Mouse (Mus musculus) MEL-GATA-1-ER (cell line): Measurements from ENCODE around the gene Atox1.
A peak's percentile ranks its signal among the peaks of the same experiment; 100 is the strongest.

Experiments used
- DNase-seq: peaks from one replicate; pipeline ENCODE4 v3.0.0-alpha.2; 2012; ENCODE audit warnings: low read depth; ENCODE audit errors: extremely low read depth

The Atox1 gene

DNA sequence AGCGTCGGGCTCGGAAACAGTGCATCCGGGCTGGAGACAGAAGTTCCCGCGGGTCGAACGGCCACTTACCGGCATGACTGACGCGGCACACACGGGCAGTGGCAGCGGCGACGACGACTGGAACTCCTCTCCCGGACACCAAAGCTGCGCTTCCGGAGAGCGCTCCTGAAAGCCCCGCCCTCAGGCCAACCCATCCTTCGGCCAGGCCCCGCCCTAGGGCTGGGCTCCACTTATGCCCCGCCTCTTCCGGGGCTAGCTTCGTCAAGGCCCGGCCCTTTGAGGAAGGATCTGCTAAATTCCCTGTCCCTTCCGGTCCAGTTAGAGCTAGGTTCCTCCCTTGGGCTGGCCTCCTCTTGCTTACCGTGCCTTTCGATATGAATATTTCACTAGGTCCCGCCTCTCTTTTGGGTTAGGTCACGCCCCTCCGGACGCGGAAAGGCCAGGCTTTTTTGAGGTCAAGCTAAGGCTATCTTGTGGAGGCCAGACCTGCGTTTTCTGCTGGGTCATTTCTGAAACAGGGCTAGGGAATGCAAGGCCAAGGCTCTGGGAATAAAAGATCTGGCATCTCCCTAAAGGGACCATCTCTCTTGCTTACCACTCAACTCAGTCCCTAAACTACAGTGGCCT is at the start of gene Atox1:
Gene Atox1 (minus strand): TSS at position 221 of the 627 bp plus-strand sequence.
- peak; percentile 93 for DNase-seq

DNA sequence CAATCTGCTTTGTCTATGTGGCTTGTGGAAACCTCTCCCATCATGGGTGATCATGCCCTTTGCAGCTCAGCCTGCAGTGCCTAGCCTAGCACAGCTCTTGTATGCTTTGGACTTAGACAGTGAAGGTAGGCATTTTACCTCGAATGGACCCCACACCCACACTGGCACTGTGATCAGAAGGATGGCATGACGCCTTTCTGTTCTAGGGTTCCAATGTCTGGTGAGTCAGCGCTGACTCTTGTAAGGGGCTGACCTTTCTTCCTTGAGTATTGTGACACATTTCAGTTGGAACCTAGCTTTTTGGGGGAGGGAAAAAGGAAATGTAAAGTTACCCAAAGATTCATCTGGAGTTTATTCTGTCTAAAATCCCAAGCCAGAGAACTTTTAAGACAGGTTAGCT is 44.4 kb upstream of the Atox1 start:
- DNase-seq: no peak

DNA sequence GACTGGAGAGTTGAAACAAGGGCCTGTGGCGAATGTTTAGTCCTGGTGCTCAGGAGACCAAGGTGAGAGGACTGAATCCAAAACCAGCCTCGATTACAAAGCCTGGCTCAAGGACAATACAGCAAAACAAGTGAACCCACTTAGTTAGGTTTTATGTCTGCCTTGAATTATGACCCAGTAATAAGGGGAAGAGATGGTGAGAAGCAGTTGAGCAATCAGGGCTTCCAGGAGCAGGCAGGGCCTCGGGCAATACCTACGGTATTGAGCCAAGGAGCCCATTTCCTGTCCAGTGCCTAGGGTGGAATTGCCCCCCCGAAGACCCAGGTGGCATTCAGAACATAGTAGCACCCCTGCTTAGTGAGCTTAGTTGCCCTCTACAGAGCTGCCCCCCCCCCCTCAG is 41.8 kb upstream of the Atox1 start:
- no peak for DNase-seq

- no peak for DNase-seq
These were observed 41.0 kb upstream of the Atox1 start for GRCm38 (mm10) chr11:55501955-55502531.

GRCm38 (mm10) chr11:55497885-55498284 is 36.8 kb upstream of the Atox1 start:
- DNase-seq: peak; percentile 41

DNA sequence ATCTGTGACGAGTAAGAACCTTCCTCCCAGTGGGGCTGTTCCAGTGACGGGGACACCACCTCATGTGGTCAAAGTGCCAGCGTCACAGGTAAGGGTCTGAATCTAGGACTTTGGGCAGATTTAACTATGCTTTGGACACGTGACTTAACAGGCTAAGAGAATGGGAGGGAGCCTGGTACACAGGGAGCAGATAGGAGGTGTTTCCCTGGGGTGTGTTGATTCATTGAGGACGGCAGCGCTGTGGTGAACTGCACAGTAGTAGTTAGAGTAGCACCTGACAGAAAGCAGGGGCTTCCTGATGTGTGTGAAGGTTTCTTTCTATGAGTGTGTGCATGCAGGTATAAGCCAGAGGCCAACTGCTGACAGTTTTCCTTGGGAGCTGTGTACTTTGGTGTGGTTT is 35.1 kb upstream of the Atox1 start:
- no peak for DNase-seq

DNA sequence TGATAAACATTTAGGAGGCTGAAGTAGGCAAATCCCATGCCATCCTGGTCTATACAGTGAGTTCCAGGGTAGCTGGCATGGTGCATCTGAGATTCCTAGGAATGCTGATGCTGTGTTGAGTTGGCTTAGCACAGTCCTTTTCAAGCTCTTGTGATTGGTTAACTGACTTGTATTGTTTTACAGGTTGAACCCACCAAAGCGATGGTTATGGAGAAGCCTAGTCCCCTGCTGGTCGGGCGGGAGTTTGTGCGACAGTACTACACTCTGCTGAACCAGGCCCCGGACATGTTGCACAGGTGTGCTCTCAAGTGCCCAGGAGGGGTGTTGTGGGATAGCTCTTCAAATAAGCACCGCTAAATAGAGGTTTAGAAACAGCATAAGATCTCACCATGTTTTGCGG is 24.4 kb upstream of the Atox1 start:
- no peak for DNase-seq

GRCm38 (mm10) chr11:55473219-55473618 is 12.2 kb upstream of the Atox1 start:
- DNase-seq: no peak

DNA sequence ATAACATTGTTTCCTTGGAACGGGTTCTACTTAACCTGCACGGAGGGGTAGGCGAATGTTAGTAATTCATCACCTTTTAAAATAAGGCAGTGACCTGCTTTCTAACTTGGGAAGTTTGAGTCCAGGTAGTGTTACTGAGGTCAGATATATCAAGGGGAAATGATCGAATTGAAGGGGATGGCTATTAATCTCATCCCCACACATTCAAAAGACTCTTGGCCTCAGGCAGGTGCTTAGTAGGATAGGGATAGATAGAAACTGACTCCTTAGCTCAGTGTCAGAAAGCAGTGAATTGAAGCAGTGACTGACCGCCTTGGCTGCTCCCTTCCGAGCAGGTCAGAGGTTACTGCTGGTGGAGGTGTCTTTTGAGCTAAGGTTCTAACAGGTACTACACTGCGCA is 10.4 kb upstream of the Atox1 start:
- DNase-seq: no peak

GRCm38 (mm10) chr11:55470761-55471160 is 9.7 kb upstream of the Atox1 start:
- DNase-seq: no peak

- no peak for DNase-seq
These were observed 9.1 kb upstream of the Atox1 start for GRCm38 (mm10) chr11:55469923-55470691.

- DNase-seq: peak; percentile 100
These were observed 8.2 kb upstream of the Atox1 start, which contains the start of gene G3bp1 for GRCm38 (mm10) chr11:55469048-55469843. Gene G3bp1, plus strand, starts transcription at chr11:55469685.

GRCm38 (mm10) chr11:55468611-55469047 is 7.6 kb upstream of the Atox1 start:
- no peak for DNase-seq

- DNase-seq: no peak
These were observed 7.0 kb upstream of the Atox1 start for GRCm38 (mm10) chr11:55468012-55468411.

DNA sequence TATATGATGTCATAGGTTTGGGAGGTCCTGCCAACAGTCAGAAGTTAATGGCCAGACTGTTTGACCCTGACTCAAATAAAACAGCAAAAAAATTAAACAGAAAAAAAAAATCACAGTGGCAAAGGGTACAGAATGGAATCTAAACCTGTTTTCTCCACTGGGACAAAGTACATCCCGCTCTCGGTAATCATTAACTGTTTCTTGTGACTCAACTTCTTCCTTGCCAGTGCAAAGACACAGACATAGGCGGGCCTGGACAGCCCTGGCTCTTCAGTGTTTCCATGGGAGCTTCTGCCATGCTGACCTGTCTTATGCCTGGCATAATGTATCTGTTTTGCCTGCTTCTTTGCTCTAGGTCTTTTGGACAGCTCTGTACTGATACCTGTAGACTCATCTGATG is 4.1 kb upstream of the Atox1 start:
- DNase-seq: no peak

DNA sequence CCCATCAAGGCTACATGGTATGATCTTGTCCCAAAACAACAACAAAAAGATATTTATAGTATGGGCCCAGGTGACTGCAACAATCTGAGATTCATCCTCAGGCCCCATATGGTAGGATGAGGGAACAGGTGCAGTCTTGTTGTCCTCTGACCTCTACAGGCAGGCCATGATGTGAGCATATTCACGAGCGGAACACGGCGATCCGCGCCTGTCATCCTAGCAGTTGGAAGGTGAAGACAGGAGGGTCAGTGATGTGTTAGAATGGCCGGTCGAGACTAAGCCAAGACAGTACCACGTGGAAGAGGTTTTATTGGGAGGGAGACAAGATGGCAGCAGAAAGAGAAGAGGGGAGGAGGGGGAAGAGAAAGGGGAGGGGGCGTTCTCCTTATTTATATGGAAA is 3.7 kb upstream of the Atox1 start:
- DNase-seq: no peak

DNA sequence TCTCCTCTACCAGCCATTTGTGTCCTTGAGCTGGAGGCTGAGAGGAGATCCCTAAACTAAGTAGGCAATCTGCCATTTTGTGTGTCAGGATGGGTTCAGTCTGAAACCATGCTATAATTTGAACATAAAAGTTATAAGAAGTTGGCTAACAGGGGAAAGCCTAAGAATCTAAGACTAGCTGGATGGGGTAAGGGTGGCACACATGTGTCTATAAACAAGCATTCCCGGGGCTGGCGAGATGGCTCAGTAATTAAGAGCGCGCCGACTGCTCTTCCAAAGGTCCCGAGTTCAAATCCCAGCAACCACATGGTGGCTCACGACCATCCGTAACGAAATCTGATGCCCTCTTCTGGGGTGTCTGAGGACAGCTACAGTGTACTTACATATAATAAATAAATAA is 1.1 kb upstream of the Atox1 start:
- no peak for DNase-seq

DNA sequence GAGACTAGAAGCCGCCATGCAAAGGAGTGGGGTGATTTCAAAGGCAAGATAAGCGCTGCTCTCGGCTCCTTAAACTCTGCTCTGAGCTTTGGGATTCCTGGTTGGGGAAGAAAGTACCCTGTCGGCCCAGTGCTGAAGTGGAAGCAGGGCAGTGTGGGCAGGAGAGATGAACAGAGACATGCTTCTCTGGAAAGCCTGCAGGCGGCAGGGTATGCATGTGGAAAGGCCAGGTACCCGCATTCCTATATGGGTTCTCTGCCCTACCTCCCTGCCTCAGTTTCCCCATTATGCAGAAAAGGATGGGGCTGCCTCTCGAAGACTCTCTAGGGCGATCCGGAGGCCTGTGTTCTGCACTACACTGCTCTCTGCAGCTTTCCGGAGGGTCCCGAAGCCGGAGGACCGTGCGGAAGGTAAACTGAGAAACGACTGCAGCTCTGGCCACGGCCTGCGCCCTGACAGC is 450 bp downstream of the Atox1 start:
- DNase-seq: no peak

DNA sequence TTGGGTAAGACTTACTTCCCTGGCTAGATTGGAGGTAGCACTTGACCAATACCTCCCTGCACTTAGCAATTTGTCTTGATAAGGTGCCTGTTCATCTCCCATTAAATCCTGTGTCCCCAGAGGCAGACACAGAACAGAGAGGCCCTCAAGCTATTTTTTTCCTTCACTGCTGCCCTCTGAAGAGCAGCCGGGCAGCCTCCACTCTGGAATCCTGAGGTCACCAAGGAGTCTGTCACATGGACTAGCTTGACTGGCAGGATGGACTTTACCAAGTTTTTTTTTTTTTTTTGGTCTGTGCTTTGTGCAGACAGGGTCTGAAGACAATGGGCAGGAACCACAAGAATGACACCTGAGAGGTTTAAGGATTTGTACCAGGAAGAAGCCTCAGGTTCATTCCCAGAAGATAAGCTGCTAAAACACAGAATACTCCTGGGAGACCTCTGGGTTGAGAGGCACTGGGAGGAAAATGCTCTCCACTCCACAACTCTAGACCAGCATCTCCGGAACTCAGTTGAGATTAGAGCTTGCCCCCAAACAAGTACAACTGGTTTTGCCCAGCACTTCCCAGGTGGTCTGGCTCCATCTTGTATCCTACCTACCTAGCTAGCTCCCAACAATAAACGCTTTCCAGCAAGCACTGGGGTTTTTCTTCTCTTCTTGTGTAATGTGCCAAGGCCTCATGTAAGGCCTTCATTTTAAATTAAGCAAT is 1.0 kb downstream of the Atox1 start:
- no peak for DNase-seq

- DNase-seq: no peak
These were observed 2.5 kb downstream of the Atox1 start for GRCm38 (mm10) chr11:55458501-55458900.

DNA sequence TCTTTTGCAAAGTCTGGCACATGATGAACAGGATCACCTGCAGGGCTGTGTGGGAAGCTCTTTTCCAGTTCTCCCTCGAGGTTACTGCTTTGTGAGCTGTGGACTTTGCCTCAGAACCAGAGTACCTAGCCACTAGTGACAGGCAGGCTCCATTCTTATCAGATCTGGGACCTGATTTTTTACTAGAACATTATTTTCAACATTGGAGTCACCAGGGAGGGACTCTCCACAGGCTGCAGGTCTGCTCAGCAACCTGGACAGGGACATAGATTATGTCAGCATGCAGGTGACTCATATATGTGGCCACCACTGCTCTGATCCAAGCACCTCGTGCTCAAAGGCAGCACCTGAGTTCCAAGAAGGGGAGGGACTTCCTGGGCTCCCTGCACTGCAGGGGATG is 5.9 kb downstream of the Atox1 start:
- DNase-seq: no peak
